In the genomic region with DNA sequence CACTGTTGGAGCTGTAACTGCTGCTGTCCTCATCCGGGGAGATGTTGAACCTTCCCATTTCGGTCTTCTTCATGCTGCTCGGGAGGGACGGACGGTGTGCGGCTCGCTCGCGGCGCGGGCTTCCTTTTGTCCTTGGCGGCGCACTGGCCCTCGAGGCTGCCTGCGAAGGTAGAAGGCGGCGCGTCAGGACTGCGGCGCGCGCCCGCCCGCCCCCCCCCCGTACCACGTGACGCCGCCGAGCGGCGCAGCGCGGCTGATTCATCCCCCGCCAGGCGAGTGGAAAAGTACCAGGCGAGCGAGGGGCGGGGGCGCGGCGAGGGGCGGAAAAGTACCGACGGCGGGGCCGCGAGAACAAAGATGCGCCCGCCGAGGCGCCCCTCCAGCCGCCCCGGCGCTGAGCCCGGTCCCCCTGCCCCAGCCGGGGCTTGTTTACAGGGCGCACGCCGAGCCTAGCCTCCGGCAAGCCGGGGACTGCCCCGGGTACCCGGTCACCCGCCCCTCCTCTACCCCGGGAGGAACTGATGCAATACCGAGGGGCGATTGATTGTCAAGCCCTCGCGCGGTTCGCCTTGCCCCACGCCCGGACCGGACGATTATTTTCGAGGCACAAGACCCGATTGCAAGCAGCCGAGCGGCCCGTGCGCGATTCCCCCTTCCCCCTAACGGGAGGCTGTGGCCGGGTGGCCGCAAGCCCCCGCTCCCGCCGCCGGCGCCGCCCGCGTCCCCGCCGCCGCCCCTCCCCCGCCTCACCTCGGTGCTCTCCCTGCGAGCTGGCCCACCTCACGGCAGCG, we compare ENCODE assay signal across 1 mouse cellular context.
TF ChIP-seq lines count a peak whose summit lies in the region.

No protein-coding gene starts in this region.

TF ChIP-seq in CH12.LX, 34 proteins besides CTCF, POLR2A, EP300 and RAD21:
- TF ChIP-seq PAX5 (IDR thresholded peaks at IDR 0.05; ENCODE audit: low read length) (no peak), TBP (conservative IDR thresholded peaks at IDR 0.05; ENCODE audit: low read depth, low read length) (no peak), MXI1 (IDR thresholded peaks at IDR 0.05; ENCODE audit: low read depth, low read length) (peak; percentile 70), GABPA (IDR thresholded peaks at IDR 0.05; ENCODE audit: insufficient replicate concordance, low read depth, low read length) (no peak), ZKSCAN1 (IDR thresholded peaks at IDR 0.05; ENCODE audit: borderline replicate concordance, low read depth, low read length) (no peak), MAX (IDR thresholded peaks at IDR 0.05; ENCODE audit: low read length) (peak; percentile 67; the same call in 1 of the 2 replicates), USF1 (IDR thresholded peaks at IDR 0.05; ENCODE audit: low read depth, low read length) (peak; percentile 89), RCOR1 (conservative IDR thresholded peaks at IDR 0.05; ENCODE audit: low read depth, low read length) (no peak), CHD2 (IDR thresholded peaks at IDR 0.05; ENCODE audit: low read length) (peak; percentile 22; the same call in 1 of the 2 replicates), IRF4 (IDR thresholded peaks at IDR 0.05; ENCODE audit: low read depth, low read length) (peak; percentile 30; the same call in 1 of the 2 replicates), NELFE (IDR thresholded peaks at IDR 0.05; ENCODE audit: low read depth, low read length) (peak; percentile 60; the same call in 1 of the 2 replicates), CHD1 (IDR thresholded peaks at IDR 0.05; ENCODE audit: low read depth, low read length) (peak; percentile 88; the same call in 1 of the 2 replicates), USF2 (conservative IDR thresholded peaks at IDR 0.05; ENCODE audit: low read depth, low read length) (no peak; the same call in 1 of the 2 replicates), MAFK (IDR thresholded peaks at IDR 0.05; ENCODE audit: insufficient replicate concordance, low read length) (no peak), HCFC1 (IDR thresholded peaks at IDR 0.05; ENCODE audit: low read depth, low read length) (no peak; the same call in none of the 2 replicates), TCF12 (IDR thresholded peaks at IDR 0.05; ENCODE audit: low read depth, low read length) (peak; percentile 49), MAZ (IDR thresholded peaks at IDR 0.05; ENCODE audit: low read depth, low read length) (peak; percentile 72), MEF2A (IDR thresholded peaks at IDR 0.05; ENCODE audit: borderline replicate concordance, low read depth, low read length) (0 out of 2 replicates have a peak, but pooled peaks have one; percentile 15), ZMIZ1 (IDR thresholded peaks at IDR 0.05; ENCODE audit: low read depth, low read length) (peak; percentile 53; the same call in 1 of the 2 replicates), ELF1 (IDR thresholded peaks at IDR 0.05; ENCODE audit: low read depth, low read length) (no peak), JUN (IDR thresholded peaks at IDR 0.05; ENCODE audit: insufficient read depth, low read depth, low read length) (no peak), SMC3 (IDR thresholded peaks at IDR 0.05; ENCODE audit: low read depth, low read length) (no peak), SIN3A (IDR thresholded peaks at IDR 0.05; ENCODE audit: low read length) (0 out of 2 replicates have a peak, but pooled peaks have one; percentile 56), BHLHE40 (IDR thresholded peaks at IDR 0.05; ENCODE audit: low read depth, low read length) (no peak)
